Mouse (Mus musculus) C2C12 (cell line): ENCODE measurements around the gene Rita1. TPM values are rescaled to one million over a fixed set of nuclear protein-coding genes. Genes with fewer than 3 reads are reported as not detected.

Experiments used
- H3K27me3 ChIP-seq: one replicate; pipeline ENCODE4 v1.6.1; 2011; ENCODE audit not compliant: control insufficient read depth, insufficient read depth, insufficient read length
- H3K36me3 ChIP-seq: one replicate; pipeline ENCODE4 v1.6.1; 2011; ENCODE audit not compliant: control insufficient read depth, insufficient read depth
- H3K4me3 ChIP-seq: one replicate; pipeline ENCODE4 v1.5.1; 2011; ENCODE audit warnings: mild to moderate bottlenecking, control low read depth; ENCODE audit not compliant: poor library complexity, insufficient read depth, severe bottlenecking
- H3K79me2 ChIP-seq: one replicate; pipeline ENCODE4 v1.6.1; 2011; ENCODE audit not compliant: control insufficient read depth, insufficient read depth
- H3K79me3 ChIP-seq: one replicate; pipeline ENCODE4 v1.6.1; 2011; ENCODE audit warnings: low read depth, control low read depth
- H3ac ChIP-seq: one replicate; pipeline ENCODE3; 2011; ENCODE audit warnings: low read depth; ENCODE audit not compliant: control insufficient read depth, insufficient read length
- CEBPB ChIP-seq: IDR thresholded peaks from one replicate; pipeline ENCODE4 v1.6.1; 2011; ENCODE audit warnings: low read depth, mild to moderate bottlenecking, control low read depth, moderate library complexity
- CTCF ChIP-seq: IDR thresholded peaks from one replicate; pipeline ENCODE4 v1.5.1; 2011; ENCODE audit not compliant: control insufficient read depth, insufficient read depth, insufficient read length
- FOSL1 ChIP-seq: IDR thresholded peaks from one replicate; pipeline ENCODE4 v1.8.0; 2011; ENCODE audit warnings: mild to moderate bottlenecking, low read length; ENCODE audit not compliant: poor library complexity, insufficient read depth, severe bottlenecking
- MAX ChIP-seq: IDR thresholded peaks from one replicate; pipeline ENCODE4 v1.6.1; 2011; ENCODE audit warnings: mild to moderate bottlenecking, control low read depth
- MYOD1 ChIP-seq: IDR thresholded peaks from one replicate; pipeline ENCODE4 v1.6.1; 2011; ENCODE audit warnings: low read depth; ENCODE audit not compliant: control insufficient read depth, insufficient read length
- MYOG ChIP-seq: IDR thresholded peaks from one replicate; pipeline ENCODE4 v1.6.1; 2011; ENCODE audit not compliant: control insufficient read depth, insufficient read length; ENCODE audit errors: extremely low read depth
- USF1 ChIP-seq: IDR thresholded peaks from one replicate; pipeline ENCODE4 v1.6.1; 2011; ENCODE audit warnings: low read depth, mild to moderate bottlenecking, control low read depth, moderate library complexity
- polyA plus RNA-seq: library from polyadenylated mRNA; unstranded; fragments of >200 nt; fragmentation: generic; extraction: Trizol; gene quantifications from one replicate; pipeline ENCODE4 v1.2.1, GENCODE M21; 2012; ENCODE audit warnings: missing spikeins

The Rita1 gene
- polyA plus RNA-seq, 1 experiment: 17.2 TPM

DNA sequence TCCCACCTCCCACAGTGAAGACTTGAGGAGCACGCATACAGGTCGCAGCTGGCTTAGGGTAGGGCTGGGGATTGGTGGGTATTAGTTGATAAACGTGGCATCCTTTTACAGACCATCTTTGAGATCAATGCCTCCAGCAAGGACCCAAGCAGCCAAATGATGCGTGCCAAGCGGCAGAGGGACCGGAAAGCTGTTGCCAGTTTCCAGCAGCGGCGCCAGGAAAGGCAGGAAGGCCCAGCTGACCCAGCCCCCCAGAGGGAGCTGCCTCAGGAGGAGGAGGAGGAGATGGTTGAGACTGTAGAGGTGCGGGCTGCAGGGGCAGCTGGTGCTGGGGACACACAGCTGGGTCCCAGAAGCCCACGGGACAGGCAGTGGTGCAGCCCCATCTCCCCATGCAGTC is 12.0 kb upstream of the Rita1 start:
- Histone ChIP-seq H3ac (no peak overlapping the region), H3K79me2 (no peaks in the 10 kb centered on the region), H3K27me3 (no peaks in the 10 kb centered on the region), H3K36me3 (peaks cover 72% of the 10 kb centered on the region), H3K79me3 (no peaks in the 10 kb centered on the region), H3K4me3 (no peak overlapping the region)
- no peak for TF ChIP-seq MAX
- TF ChIP-seq MYOD1: no peak
- TF ChIP-seq MYOG: no peak
- no peak for TF ChIP-seq USF1
- no peak for TF ChIP-seq CEBPB
- TF ChIP-seq FOSL1: no peak
- no peak for TF ChIP-seq CTCF

GRCm38 (mm10) chr5:120622198-120622851 is 9.9 kb upstream of the Rita1 start:
- no peak overlapping the region for H3ac ChIP-seq
- H3K27me3 ChIP-seq: no peaks in the 10 kb centered on the region
- H3K79me3 ChIP-seq: no peaks in the 10 kb centered on the region
- peaks cover 74% of the 10 kb centered on the region for H3K36me3 ChIP-seq
- peaks cover 1% of the 10 kb centered on the region for H3K79me2 ChIP-seq
- no peak for TF ChIP-seq USF1
- TF ChIP-seq MYOG: no peak
- no peak for TF ChIP-seq CTCF
- no peak for TF ChIP-seq FOSL1
- no peak for TF ChIP-seq MAX
- TF ChIP-seq CEBPB: no peak
- no peak for TF ChIP-seq MYOD1
- no peak overlapping the region for H3K4me3 ChIP-seq

- Histone ChIP-seq H3K79me3 (no peaks in the 10 kb centered on the region), H3K4me3 (no peak overlapping the region), H3K36me3 (peaks cover 70% of the 10 kb centered on the region), H3ac (no peak overlapping the region), H3K27me3 (no peaks in the 10 kb centered on the region), H3K79me2 (peaks cover 6% of the 10 kb centered on the region)
- no peak for TF ChIP-seq MYOD1
- no peak for TF ChIP-seq MYOG
- no peak for TF ChIP-seq FOSL1
- TF ChIP-seq CTCF: no peak
- TF ChIP-seq USF1: no peak
- no peak for TF ChIP-seq MAX
- no peak for TF ChIP-seq CEBPB
These were observed 9.4 kb upstream of the Rita1 start for GRCm38 (mm10) chr5:120621846-120622197.

GRCm38 (mm10) chr5:120621078-120621765 is 8.8 kb upstream of the Rita1 start:
- no peaks in the 10 kb centered on the region for H3K27me3 ChIP-seq
- peaks cover 12% of the 10 kb centered on the region for H3K79me2 ChIP-seq
- H3ac ChIP-seq: no peak overlapping the region
- TF ChIP-seq MYOG: no peak
- no peak for TF ChIP-seq USF1
- no peak for TF ChIP-seq FOSL1
- no peak for TF ChIP-seq MAX
- no peak for TF ChIP-seq CTCF
- TF ChIP-seq MYOD1: no peak
- no peak for TF ChIP-seq CEBPB
- no peak overlapping the region for H3K4me3 ChIP-seq
- H3K79me3 ChIP-seq: peaks cover 3% of the 10 kb centered on the region
- peaks cover 70% of the 10 kb centered on the region for H3K36me3 ChIP-seq

- Histone ChIP-seq H3K4me3 (no peak overlapping the region), H3K79me2 (peaks cover 19% of the 10 kb centered on the region), H3K36me3 (peaks cover 64% of the 10 kb centered on the region), H3K79me3 (peaks cover 10% of the 10 kb centered on the region), H3K27me3 (no peaks in the 10 kb centered on the region), H3ac (no peak overlapping the region)
- TF ChIP-seq CEBPB (no peak), MYOG (no peak), FOSL1 (no peak), MAX (no peak), CTCF (peak; percentile 86), USF1 (no peak)
These were observed 8.1 kb upstream of the Rita1 start for GRCm38 (mm10) chr5:120620375-120621077.
